Mouse (Mus musculus): ENCODE data around the gene St6galnac6.

- TF ChIP-seq POLR2A (IDR thresholded peaks at IDR 0.05; ENCODE audit: borderline replicate concordance, control insufficient read depth, low read depth, low read length) (no peak), CTCF (IDR thresholded peaks at IDR 0.05; ENCODE audit: control insufficient read depth, insufficient read depth, low read length) (no peak)
Measured at GRCm38 (mm10) chr2:32574497-32574896, 25.0 kb upstream of the St6galnac6 start, which contains the start of gene Pip5kl1.
